Mouse (Mus musculus): ENCODE results near the gene Sft2d1.
"Not testable (repeated sequence)": the region's sequence is repeated elsewhere in the genome, so short reads cannot be mapped to it uniquely, and the experiment has no call there.

Sft2d1 gene

GRCm38 (mm10) chr17:8302772-8303438 is 8.0 kb upstream of the Sft2d1 start:
- DNase-seq (ENCODE audit: low read depth) = no peak

GRCm38 (mm10) chr17:8303671-8304070 is 7.2 kb upstream of the Sft2d1 start:
- no peak for DNase-seq (ENCODE audit: low read depth)

- peak; percentile 48 for DNase-seq (ENCODE audit: low read depth)
Measured at GRCm38 (mm10) chr17:8305801-8306200, 5.1 kb upstream of the Sft2d1 start.

GRCm38 (mm10) chr17:8311751-8312150 is 849 bp downstream of the Sft2d1 start:
- no peak for DNase-seq (ENCODE audit: low read depth)

GRCm38 (mm10) chr17:8313976-8314375 is 3.1 kb downstream of the Sft2d1 start:
- DNase-seq (ENCODE audit: low read depth) = no peak

GRCm38 (mm10) chr17:8316251-8316650 is 5.3 kb downstream of the Sft2d1 start:
- peak; percentile 14 for DNase-seq (ENCODE audit: low read depth)

- DNase-seq (ENCODE audit: low read depth) = not testable (repeated sequence)
Measured at GRCm38 (mm10) chr17:8326877-8327276, 16.0 kb downstream of the Sft2d1 start.

GRCm38 (mm10) chr17:8328511-8329174 is 17.7 kb downstream of the Sft2d1 start:
- peak; percentile 32 for DNase-seq (ENCODE audit: low read depth)

GRCm38 (mm10) chr17:8330602-8331001 is 19.7 kb downstream of the Sft2d1 start:
- no peak for DNase-seq (ENCODE audit: low read depth)

GRCm38 (mm10) chr17:8337159-8337558 is 26.3 kb downstream of the Sft2d1 start, which contains the start of gene Prr18:
Gene Prr18, plus strand, starts transcription at chr17:8337459.
- DNase-seq (ENCODE audit: low read depth) = not testable (repeated sequence)

GRCm38 (mm10) chr17:8339666-8340374 is 28.9 kb downstream of the Sft2d1 start:
- DNase-seq (ENCODE audit: low read depth) = no peak

- DNase-seq (ENCODE audit: low read depth) = no peak
Measured at GRCm38 (mm10) chr17:8340407-8341359, 29.8 kb downstream of the Sft2d1 start.

- DNase-seq (ENCODE audit: low read depth) = no peak
Measured at GRCm38 (mm10) chr17:8341360-8341963, 30.6 kb downstream of the Sft2d1 start.

GRCm38 (mm10) chr17:8342706-8343105 is 31.8 kb downstream of the Sft2d1 start:
- DNase-seq (ENCODE audit: low read depth) = no peak

GRCm38 (mm10) chr17:8343416-8343815 is 32.5 kb downstream of the Sft2d1 start:
- no peak for DNase-seq (ENCODE audit: low read depth)

GRCm38 (mm10) chr17:8347765-8348285 is 36.9 kb downstream of the Sft2d1 start:
- peak; percentile 9 for DNase-seq (ENCODE audit: low read depth)

GRCm38 (mm10) chr17:8348941-8349340 is 38.0 kb downstream of the Sft2d1 start:
- DNase-seq (ENCODE audit: low read depth) = no peak

- no peak for DNase-seq (ENCODE audit: low read depth)
Measured at GRCm38 (mm10) chr17:8351088-8351487, 40.2 kb downstream of the Sft2d1 start.

- DNase-seq (ENCODE audit: low read depth) = no peak
Measured at GRCm38 (mm10) chr17:8355692-8356091, 44.8 kb downstream of the Sft2d1 start, which contains the start of gene T2. Gene T2, plus strand, starts transcription at chr17:8355992.

GRCm38 (mm10) chr17:8357498-8357897 is 46.6 kb downstream of the Sft2d1 start:
- DNase-seq (ENCODE audit: low read depth) = no peak

- DNase-seq (ENCODE audit: low read depth) = no peak
Measured at GRCm38 (mm10) chr17:8360876-8361275, 50.0 kb downstream of the Sft2d1 start.

All from NIH3T3 (cell line).